Mouse (Mus musculus): ENCODE measurements around the gene Chac2.
"Not testable (repeated sequence)": the region's sequence is repeated elsewhere in the genome, so short reads cannot be mapped to it uniquely, and the experiment has no call there.

Gene Chac2

DNA sequence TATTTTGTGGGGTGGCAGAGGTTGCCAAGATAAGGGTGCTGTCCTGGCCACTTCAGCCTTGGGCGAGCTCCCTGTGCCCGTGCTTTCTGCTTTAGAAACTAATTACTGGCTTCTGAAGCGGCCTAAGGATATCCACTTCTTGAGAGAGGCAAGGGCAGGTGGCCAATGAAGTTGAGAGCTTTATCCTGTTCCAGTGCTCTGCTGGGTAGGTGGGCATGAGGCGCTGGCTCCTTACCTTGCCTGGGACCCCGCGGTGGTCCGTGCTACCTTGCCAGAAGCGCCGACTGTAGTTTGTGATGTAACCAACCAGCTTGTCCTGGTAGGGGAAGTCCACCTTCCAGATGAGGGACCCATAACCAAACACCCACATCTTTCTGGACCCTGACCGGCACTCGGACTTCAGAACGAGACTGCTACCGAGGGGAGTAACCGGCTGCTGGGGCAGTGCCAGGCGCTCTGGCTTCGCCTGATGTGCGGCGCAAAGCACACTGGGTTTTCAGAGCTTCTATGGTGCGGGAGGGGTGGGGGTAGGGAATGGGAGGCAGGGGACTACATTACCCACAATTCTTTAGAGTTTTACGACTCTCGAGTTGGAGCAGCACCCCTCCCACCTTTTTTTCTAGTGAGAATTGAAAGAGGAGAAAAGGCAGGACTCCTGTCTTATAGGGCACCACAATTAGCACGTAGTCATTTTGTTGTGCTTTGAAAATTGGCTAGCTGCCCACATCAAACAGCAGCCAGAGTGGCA, at the start of gene Chac2:
Gene Chac2 (minus strand): TSS at position 474 of the 748 bp plus-strand sequence.
- peak; percentile 89 for DNase-seq

DNA sequence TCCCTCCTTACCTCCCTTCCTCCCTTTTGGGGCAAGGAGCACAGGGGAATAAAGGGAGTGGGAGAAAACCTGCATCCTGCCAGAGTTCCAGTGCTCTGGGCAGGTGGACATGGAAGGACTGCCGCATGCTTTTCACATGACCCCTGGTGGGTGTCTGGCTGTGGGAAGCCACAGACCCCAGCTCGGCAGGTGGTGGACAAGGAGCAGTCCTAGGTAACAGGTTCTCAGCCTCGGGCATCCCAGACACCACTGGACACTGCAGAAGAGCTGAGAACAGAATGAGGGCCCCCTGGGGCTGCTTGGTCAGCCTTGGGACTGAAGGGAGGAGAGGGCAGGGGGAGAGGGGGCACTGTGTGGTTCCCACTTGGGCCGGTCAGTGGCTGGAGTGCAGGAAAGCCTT, 48.8 kb upstream of the Chac2 start:
- DNase-seq, result no peak

DNA sequence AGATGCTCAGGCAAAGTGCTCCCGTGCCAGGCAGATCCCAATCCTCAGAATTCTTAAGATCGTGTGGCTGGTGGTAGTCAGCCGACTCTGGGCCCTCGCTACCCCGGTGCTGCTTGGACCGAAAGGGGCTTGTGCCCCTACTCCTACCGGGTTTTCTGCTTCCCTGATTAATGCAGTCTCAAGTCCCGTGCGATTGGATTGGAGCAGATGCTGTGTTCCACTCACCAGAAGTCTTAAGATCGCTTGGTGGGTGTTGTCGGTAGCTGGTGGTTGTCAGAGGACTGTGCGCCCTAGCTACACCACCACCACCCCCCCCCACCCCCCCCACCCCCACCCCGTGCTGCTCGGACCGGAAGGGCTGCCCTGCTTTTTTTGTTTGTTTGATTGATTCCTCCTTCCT, 31.3 kb upstream of the Chac2 start:
- DNase-seq, result not testable (repeated sequence)

DNA sequence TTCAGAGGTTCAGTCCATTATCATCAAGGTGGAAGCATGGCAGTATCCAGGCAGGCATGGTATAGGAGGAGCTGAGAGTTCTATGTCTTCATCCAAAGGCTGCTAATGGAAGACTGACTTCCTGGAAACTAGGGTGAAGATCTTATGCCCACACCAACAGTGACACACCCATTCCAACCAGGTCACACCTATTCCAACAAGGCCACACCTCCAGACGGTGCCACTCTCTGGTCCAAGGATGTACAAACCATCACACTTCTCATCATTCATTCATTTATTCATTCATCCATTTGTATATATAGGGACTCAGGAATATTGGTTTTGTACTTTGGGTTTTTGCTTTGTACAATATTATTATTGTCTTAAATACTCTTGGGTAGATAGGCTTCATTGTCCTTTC, 23.5 kb upstream of the Chac2 start:
- not testable (repeated sequence) for DNase-seq

DNA sequence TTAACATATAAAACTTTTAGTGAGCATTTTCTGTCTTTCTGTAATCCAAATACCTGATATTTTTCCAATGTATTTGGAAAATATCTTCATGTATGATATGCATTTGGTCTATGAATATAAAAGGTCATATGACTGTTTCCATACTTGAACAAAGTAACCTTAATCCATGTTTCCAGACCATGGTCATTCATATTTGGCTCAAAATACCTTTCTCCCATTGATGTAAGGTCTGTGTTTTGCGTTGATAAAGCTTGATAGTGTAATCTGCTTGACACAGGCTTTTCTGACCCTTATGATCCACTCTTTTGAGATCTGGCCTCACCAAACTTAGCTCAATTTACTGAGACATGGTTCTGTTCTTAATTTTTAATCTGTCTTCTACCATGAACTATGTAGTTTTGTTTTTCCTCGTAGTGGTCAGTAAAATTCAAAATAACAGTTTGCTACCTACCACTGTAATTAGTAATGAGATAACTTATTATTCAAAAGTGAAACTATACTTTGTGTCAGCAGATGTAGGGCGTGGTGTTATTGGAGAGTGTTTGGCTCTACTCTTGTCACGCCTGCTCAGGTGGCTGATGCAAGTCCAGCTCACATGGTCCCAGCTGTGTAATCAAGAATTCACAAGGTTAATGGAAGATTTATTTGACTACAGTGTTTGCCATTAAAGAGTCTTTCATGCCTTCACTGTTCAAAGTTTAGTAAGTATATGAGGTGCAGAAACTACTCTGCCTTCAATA, 15.2 kb upstream of the Chac2 start:
- DNase-seq, result no peak

DNA sequence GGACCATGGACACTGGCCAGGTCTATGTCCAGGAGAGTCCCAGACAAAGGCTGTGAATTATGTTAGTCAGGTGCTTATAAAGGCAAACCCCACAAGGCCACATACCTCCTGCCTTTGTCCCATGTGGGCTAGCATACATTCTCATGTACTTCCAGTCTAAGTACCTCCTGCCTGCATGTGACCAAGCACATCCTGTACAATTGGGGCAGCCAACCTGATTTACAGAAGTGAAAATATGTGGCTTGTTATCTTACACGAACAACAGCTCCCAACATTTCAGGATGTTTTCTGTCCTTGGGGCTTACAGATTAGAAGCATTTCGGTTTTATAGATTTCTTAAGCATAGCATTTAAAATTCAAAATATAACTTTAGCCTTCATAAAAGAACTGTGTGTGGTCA, 13.9 kb upstream of the Chac2 start:
- DNase-seq, result no peak

DNA sequence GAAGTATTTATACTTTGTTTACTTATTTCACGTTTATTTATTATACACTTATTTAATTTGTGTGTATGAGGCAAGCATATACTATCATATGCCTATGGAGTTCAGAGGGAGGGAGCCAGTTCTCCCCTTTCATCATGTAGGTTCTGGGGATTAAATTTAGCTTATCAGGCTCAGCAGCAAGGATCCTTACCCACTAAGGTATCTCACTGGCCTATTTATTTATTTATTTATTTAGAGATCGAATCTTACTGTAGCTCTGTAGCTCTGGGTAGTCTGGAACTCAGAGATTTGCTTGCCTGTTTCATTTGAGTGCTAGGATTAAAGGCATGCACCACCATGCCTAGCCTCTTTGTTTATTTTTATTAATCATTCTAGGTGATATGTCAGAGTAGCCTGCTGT, 12.6 kb upstream of the Chac2 start:
- no peak for DNase-seq

DNA sequence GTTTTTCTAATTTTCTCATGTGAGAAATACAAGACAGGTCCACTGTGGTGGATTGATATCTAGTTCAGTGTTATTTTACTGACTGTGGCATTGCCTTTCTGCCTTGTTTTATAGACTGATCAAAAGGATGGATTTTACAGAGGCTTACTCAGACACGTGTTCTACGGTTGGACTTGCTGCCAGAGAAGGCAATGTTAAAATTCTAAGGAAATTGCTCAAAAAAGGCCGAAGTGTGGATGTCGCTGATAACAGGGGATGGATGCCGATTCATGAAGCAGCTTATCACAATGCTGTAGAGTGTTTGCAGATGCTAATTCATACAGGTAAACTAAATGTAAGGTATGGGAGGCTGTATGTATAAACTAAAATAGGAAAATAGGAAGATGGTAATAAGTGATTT, 12.0 kb upstream of the Chac2 start:
- no peak for DNase-seq

DNA sequence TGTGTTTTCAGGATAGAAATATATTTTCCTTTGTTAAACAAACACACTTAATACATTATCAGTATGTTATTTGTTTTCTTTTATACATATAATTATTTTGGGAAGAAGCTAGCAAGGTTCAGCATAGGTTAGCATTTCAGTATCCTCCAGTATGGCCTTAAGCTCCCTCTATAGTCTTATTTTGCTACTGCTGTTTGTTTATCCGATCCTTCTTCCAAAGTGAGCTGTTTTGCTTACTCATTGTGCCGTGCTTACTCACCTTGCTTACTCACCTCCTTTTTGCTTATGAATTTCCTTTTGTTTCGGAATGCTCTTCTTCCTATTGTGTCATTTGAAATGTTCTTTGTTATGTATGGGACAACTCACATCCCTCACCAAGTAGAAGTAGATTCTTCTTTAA, 10.5 kb upstream of the Chac2 start:
- no peak for DNase-seq

DNA sequence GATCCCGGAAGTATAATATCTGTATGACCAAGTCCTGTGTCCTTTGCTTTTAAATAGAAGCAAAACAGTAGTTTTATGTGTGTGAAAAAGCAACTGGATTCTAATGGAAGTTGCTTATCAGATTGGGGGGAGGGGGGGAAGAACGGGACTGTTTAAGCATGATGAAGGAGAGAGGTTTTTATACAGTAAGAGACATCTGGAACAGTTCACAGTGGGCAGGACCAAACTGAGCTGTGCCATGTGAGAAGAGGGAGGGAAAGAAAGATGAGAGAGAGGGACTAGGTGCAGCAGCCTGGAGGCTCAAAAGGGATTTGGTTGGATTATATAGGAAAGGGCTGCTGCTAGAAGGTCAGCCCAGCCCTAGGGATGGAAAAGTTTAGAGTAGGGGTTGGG, 471 bp upstream of the Chac2 start:
- no peak for DNase-seq

DNA sequence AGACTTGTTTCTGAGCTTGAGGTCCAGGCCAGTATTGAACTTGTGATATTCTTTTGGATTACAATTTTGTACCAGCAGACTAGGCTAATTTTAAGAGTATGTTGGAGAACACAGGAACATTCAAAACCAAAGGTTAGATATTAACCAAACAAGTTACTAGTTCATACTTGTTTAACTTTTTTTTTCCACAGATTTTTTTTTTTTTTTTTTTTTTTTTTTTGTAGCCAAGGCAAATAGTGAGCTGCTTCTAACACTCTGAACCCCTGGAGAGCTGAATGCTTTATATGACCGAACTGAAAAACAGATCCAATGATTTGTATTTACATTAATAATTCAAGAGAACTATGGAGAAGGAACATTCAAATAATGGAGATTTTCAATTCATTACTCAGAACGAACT, 913 bp downstream of the Chac2 start:
- DNase-seq, result no peak

DNA sequence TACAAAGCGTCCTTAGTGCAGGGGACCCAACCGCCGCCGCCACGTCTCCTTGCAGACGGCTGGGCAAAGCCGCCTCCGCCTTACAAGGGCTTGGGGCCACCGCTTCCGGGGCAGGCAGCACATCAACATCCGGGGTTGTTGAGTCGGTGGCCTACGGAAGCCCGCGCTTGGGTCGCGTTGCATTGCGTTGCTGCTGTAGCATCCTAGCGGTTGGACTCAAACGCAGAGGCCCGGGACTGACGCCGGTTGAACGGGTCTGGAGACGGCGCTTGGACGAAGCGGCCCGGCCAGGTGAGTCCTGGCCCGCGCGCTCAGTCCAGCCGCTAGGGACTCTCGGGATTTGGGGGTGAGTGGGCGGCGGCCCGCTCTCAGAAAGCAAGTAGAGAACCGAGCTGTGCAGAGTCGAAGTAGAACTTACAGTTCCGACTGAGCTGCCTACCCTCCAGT, 31.8 kb downstream of the Chac2 start, which contains the start of gene Erlec1:
Gene Erlec1 (minus strand): TSS at position 57 of the 447 bp plus-strand sequence.
- DNase-seq, result peak; percentile 89

DNA sequence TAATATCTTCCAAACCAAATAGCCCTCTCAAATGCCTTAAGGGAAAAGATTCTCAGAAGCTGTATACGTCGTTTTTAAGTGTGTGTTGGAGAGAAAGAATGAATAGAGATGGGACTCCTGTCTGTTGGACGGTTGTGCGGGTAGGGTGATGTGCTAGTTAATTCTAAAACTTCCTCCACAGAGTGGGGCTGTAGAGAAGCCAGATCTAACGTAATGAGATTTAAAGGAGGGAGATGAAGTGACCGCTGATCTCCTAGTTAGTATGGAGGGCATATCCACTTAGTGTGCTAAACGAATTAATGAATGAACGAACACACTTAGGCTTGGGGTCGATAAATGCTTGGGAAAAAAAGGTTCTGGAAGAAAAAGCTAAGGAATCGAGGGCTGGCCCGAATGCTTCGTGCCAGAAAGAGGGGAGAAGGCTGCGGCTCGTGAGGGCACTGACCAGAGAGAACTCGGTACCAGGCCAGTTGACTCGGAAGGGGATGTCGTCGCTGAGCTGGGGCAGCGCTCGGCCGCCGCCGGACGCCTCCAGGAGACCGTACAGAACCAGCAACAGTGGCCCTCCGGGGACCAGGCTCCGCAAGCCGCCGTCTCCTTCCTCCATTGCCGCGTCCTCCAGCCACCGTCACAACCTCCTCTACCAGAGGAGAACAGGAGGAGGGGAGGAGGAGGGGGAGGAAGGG, 32.5 kb downstream of the Chac2 start:
- DNase-seq, result peak; percentile 42

DNA sequence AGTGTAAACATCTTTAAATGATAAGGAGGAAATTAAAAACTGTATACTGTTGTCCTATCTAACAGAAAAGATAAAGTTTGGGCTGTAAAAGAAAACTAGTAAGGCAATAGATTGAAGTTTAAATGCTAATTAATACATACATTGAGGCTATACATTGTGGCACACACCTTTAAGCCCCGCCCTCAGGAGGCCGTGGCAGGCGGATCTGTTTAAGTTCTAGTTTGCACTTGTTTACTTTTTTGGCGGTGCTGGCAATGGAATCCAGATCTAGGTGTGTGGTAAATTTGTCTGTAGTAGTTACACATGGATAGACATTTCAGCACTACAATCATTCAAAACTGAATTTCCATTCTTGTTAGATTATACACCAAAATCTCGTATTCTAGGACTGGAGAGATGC, 33.3 kb downstream of the Chac2 start:
- DNase-seq, result no peak

DNA sequence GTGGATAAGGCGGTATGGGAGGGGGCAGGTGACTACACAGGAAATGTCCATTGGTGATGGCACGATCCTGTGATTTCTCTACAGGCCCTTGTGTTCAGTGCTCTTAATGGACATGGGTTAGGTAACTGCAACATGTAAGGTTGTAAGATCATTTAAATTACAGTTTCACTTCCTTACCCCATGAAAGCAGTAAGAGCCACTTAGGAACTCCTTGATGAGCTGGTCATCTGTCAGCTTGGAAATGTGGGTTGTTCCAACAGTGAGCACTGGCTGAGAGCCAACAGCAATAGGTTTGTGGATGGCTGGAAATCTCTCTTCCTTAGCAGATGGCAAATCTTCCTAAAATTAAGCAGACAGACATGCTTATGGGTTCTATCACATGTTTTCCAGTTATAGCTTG, 42.6 kb downstream of the Chac2 start:
- no peak for DNase-seq

DNA sequence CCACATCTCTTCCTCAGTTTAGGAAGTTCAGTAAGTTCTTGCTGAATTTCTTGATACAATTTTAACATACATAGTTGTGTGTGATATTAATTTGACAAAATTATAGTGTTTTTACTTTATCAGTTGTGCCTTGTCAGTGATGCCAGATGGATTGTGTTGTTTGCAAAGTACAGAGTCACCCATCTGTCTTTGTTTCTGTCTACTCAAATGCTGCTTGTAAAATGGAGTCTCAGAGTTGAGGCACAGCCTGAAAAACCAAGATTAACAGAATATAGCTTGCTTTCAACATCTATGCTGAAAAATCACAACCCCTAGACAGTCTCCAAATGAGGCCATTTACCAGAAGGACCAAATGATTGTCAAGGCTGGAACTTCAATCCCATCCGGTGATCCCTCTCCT, 57.7 kb downstream of the Chac2 start:
- DNase-seq, result no peak

DNA sequence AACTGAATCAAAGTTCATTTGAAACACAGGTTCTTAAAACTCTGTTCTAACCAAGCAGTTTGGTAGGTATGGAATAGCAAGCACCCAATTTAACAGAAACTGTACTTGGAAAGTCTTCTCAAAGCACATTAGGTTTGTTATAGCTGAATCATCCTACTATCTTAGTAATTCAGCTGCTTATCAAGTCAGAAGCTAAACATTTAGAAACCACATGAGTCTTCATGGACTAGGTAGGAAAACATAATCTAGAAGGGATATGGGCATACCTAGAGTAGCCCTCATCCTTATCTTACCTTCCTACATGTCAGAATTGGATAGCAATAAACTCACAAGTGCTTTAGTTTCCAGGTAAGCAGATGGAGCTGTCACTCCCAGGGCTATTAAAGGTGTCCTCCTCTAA, 58.1 kb downstream of the Chac2 start:
- DNase-seq, result no peak
